Mouse (Mus musculus) erythroblast, adult 5-6 weeks (primary cell): ENCODE results near the gene Drc7. TPM values are rescaled to one million over a fixed set of nuclear protein-coding genes. Genes with fewer than 3 reads are reported as not detected.

Experiments
- ATAC-seq: replicated peaks from 2 replicates; pipeline ENCODE4 v1.8.0; 2016; ENCODE audit warnings: moderate number of reproducible peaks, mild to moderate bottlenecking, moderate TSS enrichment, inconsistent platforms; ENCODE audit not compliant: poor library complexity, low FRiP score, severe bottlenecking
- total RNA-seq, 2 experiments: library from RNA; stranded (forward) in 1 of 2; stranded (reverse) in 1 of 2; fragments of 150-400 nt in 1 of 2; fragments of 200-764, 138-1000 nt in 1 of 2; gene quantifications; 2 replicates each; pipeline versions ENCODE4 v1.2.3 to v1.2.4; 2015 to 2017; ENCODE audit warnings: low replicate concordance in 2 of 2

Drc7 gene
- total RNA-seq, 2 experiments from 2014 or later: not detected

DNA sequence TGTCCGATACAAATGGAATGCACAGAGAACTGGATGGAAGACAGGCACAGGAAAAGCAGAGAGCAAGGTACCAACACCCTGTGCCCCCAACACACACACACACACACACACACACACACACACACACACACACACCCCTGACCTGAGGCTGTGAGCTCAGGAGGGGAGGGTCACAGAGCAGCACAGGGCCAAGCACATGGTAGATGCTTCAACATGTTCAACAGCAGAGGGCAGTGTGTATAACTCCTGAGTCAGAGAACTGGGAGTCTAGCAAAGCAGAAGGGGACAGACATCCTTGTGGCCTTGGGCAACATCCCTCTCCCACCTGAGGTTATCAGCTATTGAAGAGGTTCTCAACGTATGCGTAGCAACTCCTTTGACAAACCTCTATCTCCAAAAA, 58.8 kb downstream of the Drc7 start:
- ATAC-seq: no peak

DNA sequence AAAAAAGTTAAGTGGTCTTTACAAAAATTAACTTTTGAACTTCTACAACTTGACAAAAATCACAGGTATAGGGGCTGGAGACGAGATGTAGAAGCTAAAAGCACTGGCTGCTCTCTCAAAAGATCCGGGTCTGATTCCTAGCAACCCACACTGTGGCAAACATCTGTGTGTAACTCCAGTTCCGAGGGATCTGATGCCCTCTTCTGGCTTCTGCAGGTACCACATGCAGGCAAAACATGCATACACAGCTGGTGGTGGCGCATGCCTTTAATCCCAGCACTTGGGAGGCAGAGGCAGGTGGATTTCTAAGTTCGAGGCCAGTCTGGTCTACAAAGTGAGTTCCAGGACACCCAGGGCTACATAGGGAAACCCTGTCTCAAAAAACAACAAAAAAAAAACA, 68.6 kb downstream of the Drc7 start:
- ATAC-seq: no peak

GRCm38 (mm10) chr8:95126497-95126896, 71.6 kb downstream of the Drc7 start:
- no peak for ATAC-seq

DNA sequence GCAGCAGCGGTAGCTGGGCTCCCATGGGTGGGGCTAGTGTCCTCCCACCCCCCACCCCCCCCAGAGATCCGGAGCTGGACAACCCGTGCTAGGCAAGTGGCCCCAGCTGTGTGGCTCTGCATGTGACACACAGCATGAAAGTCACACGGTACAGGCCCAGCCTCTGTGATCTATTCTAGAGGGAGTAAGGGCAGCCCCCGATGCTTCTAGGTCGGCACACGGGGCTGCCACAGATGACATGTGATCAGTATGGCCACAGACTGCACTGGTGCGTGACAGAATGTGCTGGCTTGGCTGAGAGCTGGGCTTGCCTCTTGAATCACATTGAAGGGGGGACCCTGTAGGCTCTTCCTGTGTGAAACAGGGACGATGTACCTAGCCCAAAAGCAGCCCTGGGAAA, 72.8 kb downstream of the Drc7 start:
- no peak for ATAC-seq

Other genes with a start within 250 kb of the Drc7 start
- gene Ccl17, start 244.7 kb upstream of the Drc7 start, total RNA-seq (2015; ENCODE audit: low replicate concordance): not detected in 2 replicates
- gene Ccl17, start 244.7 kb upstream of the Drc7 start, total RNA-seq (2017; ENCODE audit: low replicate concordance): 0.77 TPM in 1 of 2 replicates, not detected in the other
- 4.4 and 10.7 TPM in 2 replicates for gene Coq9, start 216.8 kb upstream of the Drc7 start, total RNA-seq (2015; ENCODE audit: low replicate concordance)
- gene Coq9, start 216.8 kb upstream of the Drc7 start, total RNA-seq (2017; ENCODE audit: low replicate concordance): 27.3 and 54.5 TPM in 2 replicates
- 16.7 and 30.3 TPM in 2 replicates for gene Ciapin1, start 216.7 kb upstream of the Drc7 start, total RNA-seq (2015; ENCODE audit: low replicate concordance)
- gene Ciapin1, start 216.7 kb upstream of the Drc7 start, total RNA-seq (2017; ENCODE audit: low replicate concordance): 27.0 and 27.2 TPM in 2 replicates
- gene Polr2c, start 197.7 kb upstream of the Drc7 start, total RNA-seq (2015; ENCODE audit: low replicate concordance): 29.8 and 37.4 TPM in 2 replicates
- 26.9 and 36.0 TPM in 2 replicates for gene Polr2c, start 197.7 kb upstream of the Drc7 start, total RNA-seq (2017; ENCODE audit: low replicate concordance)
- gene Dok4, start 178.8 kb upstream of the Drc7 start, total RNA-seq (2015; ENCODE audit: low replicate concordance): 1.2 and 1.5 TPM in 2 replicates
- 4.0 and 6.0 TPM in 2 replicates for gene Dok4, start 178.8 kb upstream of the Drc7 start, total RNA-seq (2017; ENCODE audit: low replicate concordance)
- not detected in 2 replicates for gene Ccdc102a, start 137.0 kb upstream of the Drc7 start, total RNA-seq (2015; ENCODE audit: low replicate concordance)
- gene Ccdc102a, start 137.0 kb upstream of the Drc7 start, total RNA-seq (2017; ENCODE audit: low replicate concordance): 1.3 and 1.4 TPM in 2 replicates
- gene Adgrg5, start 131.4 kb upstream of the Drc7 start, total RNA-seq (2015; ENCODE audit: low replicate concordance): 0.19 and 1.0 TPM in 2 replicates
- 0.85 TPM in 1 of 2 replicates, not detected in the other for gene Adgrg5, start 131.4 kb upstream of the Drc7 start, total RNA-seq (2017; ENCODE audit: low replicate concordance)
- 28.2 and 32.1 TPM in 2 replicates for gene Adgrg1, start 80.4 kb upstream of the Drc7 start, total RNA-seq (2015; ENCODE audit: low replicate concordance)
- 7.1 and 7.5 TPM in 2 replicates for gene Adgrg1, start 80.4 kb upstream of the Drc7 start, total RNA-seq (2017; ENCODE audit: low replicate concordance)
- gene Adgrg3, start 37.4 kb upstream of the Drc7 start, total RNA-seq (2015; ENCODE audit: low replicate concordance): 24.2 and 30.9 TPM in 2 replicates
- 20.9 and 34.9 TPM in 2 replicates for gene Adgrg3, start 37.4 kb upstream of the Drc7 start, total RNA-seq (2017; ENCODE audit: low replicate concordance)
- 1.7 and 1.9 TPM in 2 replicates for gene Katnb1, start 26.1 kb downstream of the Drc7 start, total RNA-seq (2015; ENCODE audit: low replicate concordance)
- 9.1 and 12.3 TPM in 2 replicates for gene Katnb1, start 26.1 kb downstream of the Drc7 start, total RNA-seq (2017; ENCODE audit: low replicate concordance)
- gene Kifc3, start 147.7 kb downstream of the Drc7 start, total RNA-seq (2015; ENCODE audit: low replicate concordance): 0.96 and 1.0 TPM in 2 replicates
- 0.51 and 1.1 TPM in 2 replicates for gene Kifc3, start 147.7 kb downstream of the Drc7 start, total RNA-seq (2017; ENCODE audit: low replicate concordance)